Mouse (Mus musculus): Measurements from ENCODE around the gene Atxn7l3b.

- TF ChIP-seq CTCF (IDR thresholded peaks at IDR 0.05; ENCODE audit: insufficient read depth, low read length) (no peak), POLR2A (IDR thresholded peaks at IDR 0.05; ENCODE audit: borderline replicate concordance, extremely low read depth, low read depth, low read length) (no peak)
These were observed 44.7 kb downstream of the Atxn7l3b start for GRCm38 (mm10) chr10:112884064-112884463.
